Mouse (Mus musculus) CH12.LX (cell line): ENCODE data around the gene Pam. TPM values are rescaled to one million over a fixed set of nuclear protein-coding genes. Genes with fewer than 3 reads are reported as not detected.

ENCODE experiments used
- DNase-seq: peaks from one replicate; pipeline ENCODE4 v3.0.0-alpha.2; 2013; ENCODE audit errors: extremely low read depth
- H3K27ac ChIP-seq: 2 replicates; pipeline ENCODE4 v1.5.1; 2012; ENCODE audit warnings: low read depth, mild to moderate bottlenecking, control low read depth, moderate library complexity; ENCODE audit not compliant: insufficient read depth
- H3K27me3 ChIP-seq: replicated peaks from 2 replicates; pipeline ENCODE3; 2012; ENCODE audit warnings: inconsistent platforms
- H3K36me3 ChIP-seq, 2 experiments: replicated peaks in 1 of 2; 2 replicates each; pipeline versions ENCODE3 to v1.6.1; 2012; ENCODE audit warnings: inconsistent platforms in 1 of 2, low read length in 1 of 2, mild to moderate bottlenecking in 1 of 2, mixed read lengths in 1 of 2, moderate library complexity in 1 of 2; ENCODE audit not compliant: control insufficient read depth in 1 of 2, insufficient read depth in 1 of 2
- H3K4me1 ChIP-seq, 2 experiments: 2 replicates each; pipeline ENCODE4 v1.6.1; 2012; ENCODE audit warnings: inconsistent platforms in 1 of 2, moderate library complexity in 1 of 2; ENCODE audit not compliant: insufficient read depth in 2 of 2, control insufficient read depth in 1 of 2
- H3K4me2 ChIP-seq: 2 replicates; pipeline ENCODE4 v1.6.1; 2012; ENCODE audit warnings: low read depth, mild to moderate bottlenecking, control low read depth; ENCODE audit not compliant: poor library complexity, insufficient read depth, severe bottlenecking
- H3K4me3 ChIP-seq, 3 experiments: fragments of 150-350 bp in 1 of 3; sonication (generic) in 1 of 3; replicated peaks in 1 of 3; 2 replicates each; pipeline versions ENCODE3 to v1.5.1; 2011 to 2012; ENCODE audit warnings: low read depth in 2 of 3, low read length in 2 of 3, mild to moderate bottlenecking in 2 of 3, moderate library complexity in 2 of 3, control low read depth in 1 of 3, improper control_type of control experiment in 1 of 3, inconsistent platforms in 1 of 3, mixed read lengths in 1 of 3; ENCODE audit not compliant: poor library complexity in 1 of 3
- H3K79me2 ChIP-seq: replicated peaks from 2 replicates; pipeline ENCODE4 v1.6.1; 2012; ENCODE audit warnings: mild to moderate bottlenecking, moderate library complexity; ENCODE audit not compliant: control insufficient read depth, poor library complexity, insufficient read depth, severe bottlenecking; ENCODE audit errors: extremely low read depth
- H3K9ac ChIP-seq: 2 replicates; pipeline ENCODE4 v1.6.1; 2012; ENCODE audit warnings: low read depth, mild to moderate bottlenecking, control low read depth, moderate library complexity; ENCODE audit not compliant: insufficient read depth
- H3K9me3 ChIP-seq: replicated peaks from 2 replicates; pipeline ENCODE3; 2012; ENCODE audit warnings: low read length, inconsistent platforms, mixed read lengths
- BHLHE40 ChIP-seq: IDR thresholded peaks from 2 replicates; pipeline ENCODE4 v1.6.1; 2011; ENCODE audit warnings: mild to moderate bottlenecking, low read depth, low read length, improper control_type of control experiment
- CHD1 ChIP-seq: IDR thresholded peaks from 2 replicates; pipeline ENCODE4 v1.6.1; 2012; ENCODE audit warnings: low read depth, low read length, improper control_type of control experiment, inconsistent platforms
- E2F4 ChIP-seq: IDR thresholded peaks from 2 replicates; pipeline ENCODE4 v1.6.1; 2011; ENCODE audit warnings: low read depth, low read length, improper control_type of control experiment; ENCODE audit not compliant: insufficient replicate concordance
- ELF1 ChIP-seq: IDR thresholded peaks from 2 replicates; pipeline ENCODE4 v1.6.1; 2014; ENCODE audit warnings: low read depth, mild to moderate bottlenecking, inconsistent platforms, low read length, improper control_type of control experiment
- EP300 ChIP-seq: IDR thresholded peaks from 2 replicates; pipeline ENCODE4 v1.6.1; 2011; ENCODE audit warnings: low read length, improper control_type of control experiment
- GABPA ChIP-seq: IDR thresholded peaks from 2 replicates; pipeline ENCODE4 v1.6.1; 2012; ENCODE audit warnings: low read depth, low read length, improper control_type of control experiment, inconsistent platforms; ENCODE audit not compliant: insufficient replicate concordance
- HCFC1 ChIP-seq: IDR thresholded peaks from 2 replicates; pipeline ENCODE4 v1.6.1; 2012; ENCODE audit warnings: low read depth, mild to moderate bottlenecking, inconsistent platforms, low read length, improper control_type of control experiment
- MAFK ChIP-seq: IDR thresholded peaks from 2 replicates; pipeline ENCODE4 v1.6.1; 2011; ENCODE audit warnings: low read length, improper control_type of control experiment; ENCODE audit not compliant: insufficient replicate concordance
- MAX ChIP-seq: IDR thresholded peaks from 2 replicates; pipeline ENCODE4 v1.6.1; 2011; ENCODE audit warnings: low read length, improper control_type of control experiment
- MXI1 ChIP-seq: IDR thresholded peaks from 2 replicates; pipeline ENCODE4 v1.6.1; 2011; ENCODE audit warnings: mild to moderate bottlenecking, low read depth, low read length, improper control_type of control experiment
- MYC ChIP-seq: IDR thresholded peaks from 2 replicates; pipeline ENCODE4 v1.6.1; 2011; ENCODE audit warnings: low read depth, mild to moderate bottlenecking, improper control_type of control experiment, low read length
- NELFE ChIP-seq: IDR thresholded peaks from 2 replicates; pipeline ENCODE4 v1.6.1; 2011; ENCODE audit warnings: low read depth, low read length, improper control_type of control experiment
- PAX5 ChIP-seq: IDR thresholded peaks from 2 replicates; pipeline ENCODE4 v1.6.1; 2012; ENCODE audit warnings: low read length, inconsistent platforms, mixed read lengths
- POLR2A ChIP-seq: IDR thresholded peaks from 2 replicates; pipeline ENCODE4 v1.6.1; 2011; ENCODE audit warnings: low read depth, mild to moderate bottlenecking, improper control_type of control experiment, low read length
- RAD21 ChIP-seq: IDR thresholded peaks from 2 replicates; pipeline ENCODE4 v1.6.1; 2011; ENCODE audit warnings: low read depth, mild to moderate bottlenecking, low read length, improper control_type of control experiment, moderate library complexity
- RCOR1 ChIP-seq: conservative IDR thresholded peaks from 2 replicates; pipeline ENCODE4 v1.6.1; 2012; ENCODE audit warnings: low read depth, mild to moderate bottlenecking, inconsistent platforms, low read length, improper control_type of control experiment
- SIN3A ChIP-seq: IDR thresholded peaks from 2 replicates; pipeline ENCODE4 v1.6.1; 2012; ENCODE audit warnings: low read length, improper control_type of control experiment, inconsistent platforms
- USF1 ChIP-seq: IDR thresholded peaks from 2 replicates; pipeline ENCODE4 v1.6.1; 2014; ENCODE audit warnings: low read depth, mild to moderate bottlenecking, inconsistent platforms, low read length, improper control_type of control experiment
- ZC3H11A ChIP-seq: IDR thresholded peaks from 2 replicates; pipeline ENCODE4 v1.6.1; 2012; ENCODE audit warnings: low read depth, mild to moderate bottlenecking, inconsistent platforms, low read length, improper control_type of control experiment
- ZMIZ1 ChIP-seq: IDR thresholded peaks from 2 replicates; pipeline ENCODE4 v1.6.1; 2012; ENCODE audit warnings: low read depth, mild to moderate bottlenecking, inconsistent platforms, low read length, improper control_type of control experiment
- dilution Hi-C: fragments of 300-500 bp; cut with MboI; formaldehyde crosslinking; loops from 2 replicates; pipeline ENCODE4 v1.14.3; 2020; ENCODE audit warnings: low sequenced_read_pairs; ENCODE audit not compliant: extremely low pct_unique_long_range_greater_than_20kb, extremely low pct_ligation_motif_present
- in situ Hi-C: fragments of 300-500 bp; cut with MboI; formaldehyde crosslinking; loops from 3 replicates; pipeline ENCODE4 v1.14.3; 2019; ENCODE audit warnings: low sequenced_read_pairs, low pct_ligation_motif_present, low pct_unique_long_range_greater_than_20kb, mixed read lengths
- polyA plus RNA-seq: library from polyadenylated mRNA; unstranded; fragments of >175 nt; gene quantifications from 2 replicates; pipeline ENCODE4 v1.2.1, GENCODE M21; 2012; ENCODE audit warnings: low read depth; ENCODE audit not compliant: insufficient read length
- total RNA-seq, 2 experiments: library from RNA; depleted of rRNA; stranded (reverse); fragments of 300-350 nt in 1 of 2; fragments of >200 nt in 1 of 2; gene quantifications; 2 replicates each; pipeline ENCODE4 v1.2.3; 2012 to 2014

Gene Pam
- total and polyA plus RNA-seq, 3 experiments = 0.24 TPM; not detected in 2

DNA sequence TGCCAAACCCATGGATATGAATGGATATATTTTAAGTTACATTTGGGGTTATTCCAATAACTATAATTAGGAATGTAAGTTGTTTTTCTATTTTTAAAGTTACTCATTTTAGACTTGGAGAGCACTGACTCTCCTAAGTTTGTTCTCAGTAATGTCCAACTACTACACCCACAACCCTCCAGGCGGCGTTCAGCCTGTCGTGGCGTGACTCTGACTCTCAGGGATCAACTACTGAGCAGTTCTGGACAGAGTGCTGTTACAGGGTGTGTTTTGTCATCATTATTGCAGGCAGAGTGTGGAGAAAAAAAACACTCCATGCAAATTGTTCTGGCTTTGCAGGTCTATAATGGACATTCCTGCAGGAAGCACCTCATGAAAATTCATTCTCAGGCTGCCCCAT, 152.0 kb downstream of the Pam start:
- TF ChIP-seq HCFC1 (no peak), BHLHE40 (no peak), MYC (no peak), GABPA (no peak), ELF1 (no peak), PAX5 (no peak), SIN3A (no peak), RAD21 (no peak), RCOR1 (no peak), EP300 (no peak), USF1 (no peak), E2F4 (no peak)
- no peak overlapping the region for H3K9ac ChIP-seq
- H3K4me1 ChIP-seq = no peaks in the 10 kb centered on the region
- peaks cover 33% of the 10 kb centered on the region for H3K9me3 ChIP-seq
- no peak overlapping the region for H3K4me3 ChIP-seq
- H3K27ac ChIP-seq = no peak overlapping the region
- no peaks in the 10 kb centered on the region for H3K36me3 ChIP-seq
- in situ Hi-C loops = no loop called here
- H3K4me2 ChIP-seq = no peak overlapping the region
- H3K79me2 ChIP-seq = no peaks in the 10 kb centered on the region
- dilution Hi-C loops = no loop called here
- H3K27me3 ChIP-seq = no peaks in the 10 kb centered on the region
- no peak for DNase-seq

DNA sequence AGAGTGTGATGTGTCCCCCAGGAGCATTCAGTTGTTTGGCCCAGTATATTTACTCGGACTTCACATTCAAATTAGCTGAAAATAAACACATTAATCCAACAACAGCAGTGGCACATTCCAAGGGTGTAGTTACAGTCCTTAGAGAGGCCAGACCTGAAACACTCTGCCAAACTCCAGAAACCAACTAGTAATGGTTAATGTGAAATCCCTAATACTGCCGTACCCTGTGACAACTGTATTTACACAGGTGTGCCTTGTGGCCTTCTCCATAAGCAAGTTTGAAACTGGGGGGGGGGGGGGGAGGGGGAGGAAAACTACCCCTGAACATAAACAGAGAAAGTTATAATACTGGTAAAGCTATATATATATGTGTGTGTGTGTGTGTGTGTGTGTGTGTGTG, 152.5 kb downstream of the Pam start:
- in situ Hi-C loops (no loop called here), dilution Hi-C loops (no loop called here)
- peaks cover 36% of the 10 kb centered on the region for H3K9me3 ChIP-seq
- no peaks in the 10 kb centered on the region for H3K79me2 ChIP-seq
- H3K4me3 ChIP-seq = no peak overlapping the region
- H3K36me3 ChIP-seq = no peaks in the 10 kb centered on the region
- DNase-seq = no peak
- no peak overlapping the region for H3K9ac ChIP-seq
- no peak overlapping the region for H3K4me2 ChIP-seq
- H3K27me3 ChIP-seq = no peaks in the 10 kb centered on the region
- no peaks in the 10 kb centered on the region for H3K4me1 ChIP-seq
- TF ChIP-seq MAFK = no peak
- TF ChIP-seq POLR2A = no peak
- TF ChIP-seq USF1 = no peak
- TF ChIP-seq MYC = no peak
- TF ChIP-seq EP300 = no peak
- no peak for TF ChIP-seq ZC3H11A
- TF ChIP-seq MAX = no peak
- no peak for TF ChIP-seq ZMIZ1
- TF ChIP-seq NELFE = no peak
- TF ChIP-seq E2F4 = no peak
- TF ChIP-seq MXI1 = no peak
- TF ChIP-seq CHD1 = no peak
- H3K27ac ChIP-seq = no peak overlapping the region
